Mouse (Mus musculus): ENCODE data around the gene Grid1.

The Grid1 gene

DNA sequence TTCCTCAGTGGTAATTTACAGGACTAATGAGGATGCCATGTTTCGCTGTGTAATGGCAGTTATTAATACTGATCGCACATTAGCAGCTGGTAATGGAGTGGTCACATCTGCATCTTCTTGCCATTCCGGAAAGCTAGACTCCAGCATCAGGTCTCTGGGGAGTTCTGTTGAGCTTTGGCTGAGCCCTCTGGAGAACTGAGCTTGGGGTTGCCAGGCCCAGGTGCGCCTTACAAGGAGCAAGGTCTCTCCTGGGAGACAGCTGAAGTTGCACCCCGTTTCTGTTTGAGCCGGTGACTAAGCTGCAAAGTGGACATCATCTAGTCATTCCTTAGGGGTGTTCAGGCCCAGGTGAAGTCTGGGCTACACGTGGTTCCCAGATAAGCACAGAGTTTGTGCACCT is 186.8 kb downstream of the Grid1 start:
- DNase-seq (ENCODE audit: low read depth, low spot score): no peak

- no peak for DNase-seq (ENCODE audit: low read depth, low spot score)
Observed at GRCm38 (mm10) chr14:35008674-35009073, 188.8 kb downstream of the Grid1 start.

DNA sequence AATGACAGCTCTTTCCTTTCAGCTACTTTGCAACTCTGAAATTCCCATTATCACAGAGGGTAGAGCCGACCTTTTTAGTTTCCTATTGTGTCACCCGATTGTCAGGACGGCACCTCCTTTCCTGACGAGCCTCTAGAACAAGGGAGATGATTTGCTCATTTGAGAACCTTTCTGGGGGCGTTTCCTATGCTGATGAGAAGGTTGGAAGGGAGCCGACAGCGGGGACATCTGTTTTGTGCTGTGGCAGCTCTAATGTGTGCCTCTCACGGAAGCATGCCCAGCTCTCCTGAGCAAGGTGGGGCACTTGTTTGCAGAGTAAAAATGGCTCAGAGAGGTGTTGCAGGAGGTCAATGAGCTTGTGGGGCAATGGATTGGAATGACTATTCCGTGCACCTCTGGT is 189.2 kb downstream of the Grid1 start:
- no peak for DNase-seq (ENCODE audit: low read depth, low spot score)

DNA sequence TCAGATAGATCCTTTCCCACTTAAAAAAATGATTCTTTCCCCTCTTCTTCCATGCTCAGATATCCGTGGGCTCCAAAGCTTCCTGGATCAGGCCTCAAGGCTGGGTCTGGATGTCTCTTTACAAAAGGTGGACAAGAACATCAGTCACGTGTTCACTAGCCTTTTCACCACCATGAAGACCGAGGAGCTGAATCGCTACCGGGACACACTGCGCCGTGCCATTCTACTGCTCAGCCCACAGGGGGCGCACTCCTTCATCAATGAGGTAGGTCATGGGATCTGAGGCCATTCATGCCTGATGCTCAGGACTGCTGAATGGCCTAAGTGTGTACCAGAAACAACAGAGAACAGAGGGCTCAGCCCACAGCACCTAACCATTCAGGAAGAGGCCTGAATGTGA is 206.8 kb downstream of the Grid1 start:
- no peak for DNase-seq (ENCODE audit: low read depth, low spot score)

GRCm38 (mm10) chr14:35027501-35028140 is 207.7 kb downstream of the Grid1 start:
- DNase-seq (ENCODE audit: low read depth, low spot score): no peak

DNA sequence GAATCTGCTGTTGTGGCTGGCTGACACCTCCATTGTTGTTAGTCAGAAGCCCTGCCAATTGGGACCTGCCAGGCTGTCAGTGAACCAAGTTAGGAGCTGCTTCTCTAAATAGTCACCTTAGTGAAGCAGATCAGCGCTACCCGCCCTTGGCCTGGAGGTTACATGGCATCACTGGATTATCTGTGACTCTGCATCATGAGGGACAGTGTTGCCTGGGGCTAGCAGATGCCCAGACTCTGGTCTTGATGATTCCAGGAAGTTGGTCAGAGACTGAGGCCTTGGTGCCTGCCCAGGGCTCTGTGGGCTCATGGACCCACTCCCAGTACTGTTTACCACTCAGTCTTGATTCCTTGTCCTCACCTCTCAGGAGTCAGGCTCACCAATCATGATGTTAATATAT is 209.7 kb downstream of the Grid1 start:
- no peak for DNase-seq (ENCODE audit: low read depth, low spot score)

DNA sequence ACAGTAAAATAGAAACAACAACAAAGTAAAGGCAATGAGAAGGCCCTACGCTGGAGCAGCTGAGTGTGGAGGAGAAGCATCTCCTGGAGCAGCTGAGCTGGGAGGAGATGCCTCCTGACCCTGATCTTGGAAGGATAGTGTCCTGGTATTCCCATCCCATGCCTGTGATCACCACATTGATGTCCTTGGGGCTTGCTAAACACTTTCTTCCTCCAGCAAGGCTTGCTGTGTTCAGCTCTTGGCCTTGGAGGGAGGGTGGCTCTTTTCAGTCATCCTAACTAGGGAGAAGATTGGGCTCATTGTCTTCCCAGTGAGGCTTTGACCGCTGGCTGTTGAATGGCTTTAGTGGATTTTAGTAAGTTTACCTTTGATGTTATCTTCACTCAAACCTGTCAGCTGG is 210.4 kb downstream of the Grid1 start:
- no peak for DNase-seq (ENCODE audit: low read depth, low spot score)

DNA sequence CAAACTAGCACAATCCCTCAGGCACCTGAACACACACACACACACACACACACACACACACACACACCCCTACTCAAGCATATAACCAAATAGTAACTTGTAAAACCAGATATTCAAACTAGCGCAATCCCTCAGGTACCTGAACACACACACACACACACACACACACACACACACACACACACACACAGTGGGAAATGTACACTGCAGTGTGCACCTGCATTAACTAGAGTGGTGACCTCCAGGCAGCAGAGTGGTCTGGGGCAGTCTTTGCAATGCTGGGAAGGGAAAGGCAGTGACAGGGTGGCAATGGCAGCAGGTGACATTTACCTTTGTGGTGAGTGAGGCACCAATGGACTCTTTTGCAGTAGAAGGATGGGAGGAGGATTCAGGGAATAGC is 212.4 kb downstream of the Grid1 start:
- DNase-seq (ENCODE audit: low read depth, low spot score): no peak

DNA sequence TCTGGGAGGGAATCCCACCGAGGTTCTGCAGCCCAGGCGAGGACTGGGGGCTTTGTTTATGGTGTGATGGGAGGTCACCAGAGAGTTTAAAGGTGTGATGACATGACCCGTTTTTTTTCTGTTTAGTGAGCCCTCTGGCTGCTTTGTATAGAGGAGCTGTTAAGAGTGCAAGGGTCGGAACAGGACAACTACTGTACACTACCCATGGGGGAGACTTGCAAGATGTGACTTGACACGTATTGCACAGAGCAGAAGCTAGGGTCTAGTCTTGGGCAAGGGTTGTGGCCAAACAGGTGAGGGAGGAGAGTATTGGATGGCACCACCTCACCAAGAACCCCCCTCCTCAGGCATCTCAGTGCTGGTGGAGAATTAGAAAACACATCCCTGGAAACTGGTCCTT is 224.4 kb downstream of the Grid1 start:
- no peak for DNase-seq (ENCODE audit: low read depth, low spot score)

DNA sequence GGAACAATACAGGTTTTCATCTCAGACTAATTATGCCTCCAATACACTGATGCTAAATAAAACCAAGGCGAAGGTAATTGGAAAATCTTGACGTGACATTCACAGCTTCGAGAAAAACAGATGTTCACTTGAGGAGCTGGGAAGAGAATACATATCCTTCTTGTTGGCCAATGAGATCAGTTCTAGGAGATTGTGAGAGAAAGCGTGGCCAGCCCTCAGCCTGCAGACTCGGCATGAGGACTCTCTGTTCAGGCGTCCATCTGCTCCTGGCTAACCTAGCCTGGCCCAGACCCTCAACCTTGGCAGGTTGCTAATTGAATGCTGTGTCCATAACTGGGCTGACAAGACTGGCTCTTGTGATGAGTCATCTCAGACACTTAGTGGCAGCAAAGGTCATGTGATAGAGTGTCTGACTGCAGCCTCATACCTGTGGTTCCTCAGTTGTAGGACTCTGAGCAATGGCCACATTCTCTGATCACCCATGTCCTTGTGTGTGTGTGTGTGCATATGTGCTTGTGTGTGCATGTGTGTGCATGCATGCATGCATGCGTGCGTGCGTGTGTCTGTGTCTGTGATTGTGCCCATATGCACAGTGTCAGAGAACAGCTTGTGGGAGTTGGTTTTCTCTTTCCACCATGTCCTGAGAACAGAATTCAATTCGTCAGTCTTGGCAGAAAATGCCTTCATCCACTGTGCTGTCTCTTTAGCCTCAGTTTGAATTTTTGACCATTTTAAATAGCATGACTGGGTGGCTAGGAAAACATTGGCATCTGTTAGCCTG is 225.2 kb downstream of the Grid1 start:
- no peak for DNase-seq (ENCODE audit: low read depth, low spot score)

GRCm38 (mm10) chr14:35049231-35049630 is 229.3 kb downstream of the Grid1 start:
- no peak for DNase-seq (ENCODE audit: low read depth, low spot score)

GRCm38 (mm10) chr14:35054139-35054538 is 234.2 kb downstream of the Grid1 start:
- no peak for DNase-seq (ENCODE audit: low read depth, low spot score)

DNA sequence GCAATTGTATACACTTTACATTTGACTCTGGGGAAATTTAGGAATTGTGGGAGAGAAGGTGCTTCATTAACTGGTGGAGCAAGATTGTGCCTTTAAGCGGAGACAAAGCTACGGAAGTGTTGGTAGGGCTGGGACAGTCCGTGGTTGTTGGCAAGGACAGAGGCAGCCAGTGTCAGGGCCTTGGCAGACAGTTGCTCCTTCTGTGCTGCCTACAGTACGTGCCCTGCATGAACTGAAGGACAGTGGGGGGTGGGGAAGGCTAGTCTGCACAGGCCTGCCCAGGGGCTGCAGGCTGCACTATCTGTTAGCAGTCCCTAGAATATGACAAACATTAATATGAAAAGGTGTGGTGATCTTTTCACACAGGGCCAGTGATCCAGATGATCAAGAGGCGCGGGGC is 254.7 kb downstream of the Grid1 start:
- DNase-seq (ENCODE audit: low read depth, low spot score): no peak

DNA sequence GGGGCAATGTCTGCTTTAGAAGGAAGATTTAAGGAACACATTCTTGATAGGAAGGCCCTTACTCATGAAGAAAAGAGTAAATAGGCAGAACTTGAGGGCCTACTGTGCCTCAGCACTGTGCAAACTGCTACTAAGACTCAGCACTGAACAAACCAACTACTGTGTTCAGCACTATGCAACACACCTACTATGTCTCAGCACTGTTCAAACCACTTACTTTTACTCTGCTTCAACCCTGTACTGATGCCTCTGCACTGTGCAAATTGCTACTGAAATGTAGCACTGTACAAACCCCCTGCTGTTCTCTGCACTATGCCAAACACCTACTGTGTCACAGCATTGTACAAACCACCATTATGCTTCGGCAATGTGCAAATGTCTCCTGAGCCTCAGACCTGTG is 260.0 kb downstream of the Grid1 start:
- no peak for DNase-seq (ENCODE audit: low read depth, low spot score)

GRCm38 (mm10) chr14:35092646-35093045 is 272.7 kb downstream of the Grid1 start:
- no peak for DNase-seq (ENCODE audit: low read depth, low spot score)

DNA sequence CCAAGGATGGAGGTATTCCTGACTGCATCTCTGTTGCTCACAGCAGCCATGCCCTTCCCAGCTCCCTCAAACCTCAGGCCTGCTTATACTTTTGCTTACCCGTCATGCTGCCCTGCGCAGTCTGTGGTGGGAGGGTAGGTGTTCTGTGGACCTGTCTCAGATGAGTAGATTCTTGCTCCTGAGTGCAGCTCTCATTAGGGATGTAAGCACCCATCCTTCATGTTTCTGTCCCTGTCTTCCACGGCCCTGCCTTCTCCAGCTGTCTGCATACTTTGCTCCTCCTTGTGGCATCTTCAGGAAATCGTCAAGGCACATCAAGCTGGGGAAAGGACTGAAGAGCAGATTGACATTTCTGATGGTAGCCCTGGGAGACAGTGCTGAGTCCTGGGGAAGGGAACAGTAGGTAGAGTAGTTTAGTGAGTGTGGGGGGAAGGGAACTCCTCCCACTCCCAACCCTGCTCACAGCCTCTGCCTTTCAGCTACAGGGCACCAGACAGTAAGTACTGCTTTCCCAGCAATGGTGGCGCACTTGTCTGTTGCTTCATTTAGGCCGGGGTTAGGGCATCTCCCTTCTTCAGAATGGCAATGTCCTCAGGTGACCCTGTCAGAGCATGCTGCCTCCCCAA is 273.8 kb downstream of the Grid1 start:
- DNase-seq (ENCODE audit: low read depth, low spot score): no peak

GRCm38 (mm10) chr14:35095506-35096059 is 275.7 kb downstream of the Grid1 start:
- no peak for DNase-seq (ENCODE audit: low read depth, low spot score)

DNA sequence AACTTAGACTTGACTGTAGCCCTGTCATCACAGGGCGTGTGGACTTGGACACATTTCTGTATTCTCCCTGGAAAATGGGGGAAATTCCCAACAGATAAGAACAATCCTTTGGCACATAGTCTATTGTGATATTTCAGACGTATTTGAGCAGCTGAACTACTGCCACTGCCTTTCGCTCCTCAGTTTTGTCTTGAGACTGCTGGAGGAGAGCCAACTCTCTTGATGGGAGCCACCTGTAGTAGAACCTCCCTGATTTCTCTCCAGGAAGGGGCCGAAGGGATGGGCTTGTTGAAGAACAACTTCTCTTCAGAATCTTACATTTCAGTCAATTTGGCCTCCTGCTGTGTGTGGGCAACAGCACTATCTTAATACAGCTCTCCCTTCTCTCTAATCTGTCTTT is 276.2 kb downstream of the Grid1 start:
- no peak for DNase-seq (ENCODE audit: low read depth, low spot score)

GRCm38 (mm10) chr14:35097166-35097565 is 277.3 kb downstream of the Grid1 start:
- DNase-seq (ENCODE audit: low read depth, low spot score): no peak

GRCm38 (mm10) chr14:35103639-35104210 is 283.8 kb downstream of the Grid1 start:
- no peak for DNase-seq (ENCODE audit: low read depth, low spot score)

- no peak for DNase-seq (ENCODE audit: low read depth, low spot score)
Observed at GRCm38 (mm10) chr14:35107596-35107995, 287.7 kb downstream of the Grid1 start.

DNA sequence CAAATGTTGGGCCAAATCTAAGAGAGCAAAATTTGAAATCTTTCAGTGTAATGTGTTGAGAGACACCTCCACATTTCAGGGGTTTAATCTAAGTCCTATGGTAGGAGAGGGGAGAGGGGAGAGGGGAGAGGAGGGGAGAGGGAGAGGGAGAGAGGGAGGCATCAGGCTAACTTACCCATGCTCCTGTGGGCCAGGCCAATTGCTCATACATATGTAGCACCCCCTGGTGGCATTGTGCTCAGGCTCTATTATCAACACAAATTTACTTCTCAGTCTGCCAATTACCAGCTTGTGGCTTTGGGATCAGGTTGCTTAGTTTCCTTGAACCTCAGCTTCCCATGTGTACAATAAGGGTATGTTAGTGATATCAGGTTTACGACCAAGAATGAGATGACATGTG is 291.0 kb downstream of the Grid1 start:
- no peak for DNase-seq (ENCODE audit: low read depth, low spot score)
